Mouse (Mus musculus) lung, adult 2 months (tissue): ENCODE measurements at regions not wholly inside any gene's neighbourhood (a gene's known extent, or its start where the extent isn't known, plus 50 kb on each side); places are given as distances from the start of the nearest gene placed in this dataset.

ENCODE experiments used
- DNase-seq: peaks from one replicate; pipeline ENCODE4 v3.0.0; 2022
- H3K4me1 ChIP-seq: fragments of 200-500 bp; 2 replicates; pipeline ENCODE4 v1.6.1; 2011; ENCODE audit warnings: low read length; ENCODE audit not compliant: control insufficient read depth, insufficient read depth
- H3K4me3 ChIP-seq: fragments of 200-500 bp; replicated peaks from 2 replicates; pipeline ENCODE3; 2011; ENCODE audit warnings: low read depth, mild to moderate bottlenecking, control low read depth, low read length; ENCODE audit errors: extremely low read depth
- CTCF ChIP-seq: fragments of 200-500 bp; IDR thresholded peaks from 2 replicates; pipeline ENCODE4 v1.5.1; 2011; ENCODE audit warnings: mild to moderate bottlenecking, low read length, control low read depth; ENCODE audit not compliant: insufficient read depth
- POLR2A ChIP-seq: fragments of 200-500 bp; IDR thresholded peaks from 2 replicates; pipeline ENCODE4 v1.6.1; 2011; ENCODE audit warnings: low read depth, mild to moderate bottlenecking, control low read depth, low read length, borderline replicate concordance; ENCODE audit errors: extremely low read depth
- WGBS: fragments of 180-500 bp; shearing (Covaris S2); methylation state at CpG from one replicate; pipeline ENCODE4 v1.1.7; 2018; 5-methylcytosine and 5-hydroxymethylcytosine counted together

GRCm38 (mm10) chr5:119299311-119299710 is 371.2 kb upstream of the Tbx3 start:
- TF ChIP-seq CTCF (no peak), POLR2A (no peak)

GRCm38 (mm10) chr5:119300106-119300505 is 370.4 kb upstream of the Tbx3 start:
- WGBS = 50% methylated on average over 7 of the region's 7 CpGs
- DNase-seq = no peak
- Histone ChIP-seq H3K4me3 (no peak overlapping the region), H3K4me1 (peaks cover 5% of the 10 kb centered on the region)
- no peak for TF ChIP-seq POLR2A

More at GRCm38 (mm10) chr5:119299311-119299710, 371.2 kb upstream of the Tbx3 start:
- Histone ChIP-seq H3K4me1 (peaks cover 5% of the 10 kb centered on the region), H3K4me3 (no peak overlapping the region)
- 47% methylated on average over 3 of the region's 3 CpGs for WGBS
- DNase-seq = no peak

GRCm38 (mm10) chr5:119301539-119301938 is 368.9 kb upstream of the Tbx3 start:
- Histone ChIP-seq H3K4me3 (no peak overlapping the region), H3K4me1 (peaks cover 5% of the 10 kb centered on the region)
- 56% methylated on average over 5 of the region's 5 CpGs for WGBS
- no peak for DNase-seq
- TF ChIP-seq POLR2A (no peak), CTCF (no peak)

GRCm38 (mm10) chr5:119304721-119305120 is 365.7 kb upstream of the Tbx3 start:
- peaks cover 2% of the 10 kb centered on the region; the same call in 1 of the 2 replicates for H3K4me1 ChIP-seq
- no peak for DNase-seq
- WGBS = 22% methylated on average over 5 of the region's 5 CpGs
- TF ChIP-seq POLR2A = no peak
- no peak for TF ChIP-seq CTCF
- no peak overlapping the region for H3K4me3 ChIP-seq

GRCm38 (mm10) chr5:119307768-119308167 is 362.7 kb upstream of the Tbx3 start:
- TF ChIP-seq CTCF = no peak
- no peak for TF ChIP-seq POLR2A

GRCm38 (mm10) chr5:119310178-119310930 is 360.1 kb upstream of the Tbx3 start:
- TF ChIP-seq POLR2A = no peak
- Histone ChIP-seq H3K4me1 (no peaks in the 10 kb centered on the region), H3K4me3 (no peak overlapping the region)
- DNase-seq = no peak
- 60% methylated on average over 11 of the region's 11 CpGs for WGBS

More at GRCm38 (mm10) chr5:119307768-119308167, 362.7 kb upstream of the Tbx3 start:
- Histone ChIP-seq H3K4me3 (no peak overlapping the region), H3K4me1 (no peaks in the 10 kb centered on the region)
- WGBS = 94% methylated on average over 6 of the region's 6 CpGs
- DNase-seq = no peak

GRCm38 (mm10) chr5:119312808-119313207 is 357.7 kb upstream of the Tbx3 start:
- 73% methylated on average over 14 of the region's 14 CpGs for WGBS
- TF ChIP-seq POLR2A (no peak), CTCF (no peak)
- Histone ChIP-seq H3K4me3 (no peak overlapping the region), H3K4me1 (no peaks in the 10 kb centered on the region)
- DNase-seq = no peak

GRCm38 (mm10) chr5:119315149-119315548 is 355.3 kb upstream of the Tbx3 start:
- Histone ChIP-seq H3K4me1 (0 out of 2 replicates have a peak, but pooled peaks cover 2% of the 10 kb centered on the region), H3K4me3 (no peak overlapping the region)
- TF ChIP-seq CTCF = no peak
- TF ChIP-seq POLR2A = no peak
- WGBS = 85% methylated on average over 7 of the region's 7 CpGs
- no peak for DNase-seq

- WGBS = 65% methylated on average over 11 of the region's 11 CpGs
- no peak for DNase-seq
- Histone ChIP-seq H3K4me1 (0 out of 2 replicates have a peak, but pooled peaks cover 2% of the 10 kb centered on the region), H3K4me3 (no peak overlapping the region)
- TF ChIP-seq CTCF = no peak
- TF ChIP-seq POLR2A = no peak
Observed at GRCm38 (mm10) chr5:119317617-119318016, 352.9 kb upstream of the Tbx3 start.

- TF ChIP-seq CTCF (no peak), POLR2A (no peak)
- 38% methylated on average over 10 of the region's 10 CpGs for WGBS
- DNase-seq = no peak
- H3K4me3 ChIP-seq = no peak overlapping the region
- peaks cover 5% of the 10 kb centered on the region for H3K4me1 ChIP-seq
Observed at GRCm38 (mm10) chr5:119321368-119322144, 348.9 kb upstream of the Tbx3 start.

GRCm38 (mm10) chr5:119322411-119322810 is 348.1 kb upstream of the Tbx3 start:
- WGBS = 73% methylated on average over 13 of the region's 13 CpGs
- no peak for DNase-seq
- TF ChIP-seq CTCF = no peak
- TF ChIP-seq POLR2A = no peak
- Histone ChIP-seq H3K4me1 (peaks cover 5% of the 10 kb centered on the region), H3K4me3 (no peak overlapping the region)
